Mouse (Mus musculus): ENCODE measurements around the gene Sord. TPM values are rescaled to one million over a fixed set of nuclear protein-coding genes. Genes with fewer than 3 reads are reported as not detected.

Gene Sord
- polyA plus RNA-seq, 1 experiment, result 18.5 TPM

DNA sequence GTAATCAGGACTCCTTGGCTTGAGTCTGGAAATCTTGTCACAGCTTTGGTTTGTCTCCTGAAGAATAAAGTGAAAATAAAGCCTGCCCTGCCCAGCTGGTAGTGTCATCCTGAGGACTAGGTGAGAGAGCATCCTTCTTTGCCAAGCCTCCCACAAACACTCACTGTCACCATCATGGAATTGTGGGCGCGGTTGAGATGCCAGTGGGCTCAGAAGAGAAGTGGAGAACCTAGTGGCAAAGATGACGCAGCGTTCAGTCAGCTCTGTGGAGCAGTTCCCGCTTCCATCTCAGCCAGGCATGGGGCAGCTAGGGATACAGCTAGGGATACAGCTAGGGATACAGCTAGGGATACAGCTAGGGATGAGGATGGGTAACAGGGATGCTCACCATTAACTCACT lies 21.4 kb downstream of the Sord start:
- H3K4me2 ChIP-seq (ENCODE audit: low read depth), result no peak overlapping the region
- H3K36me3 ChIP-seq (ENCODE audit: control insufficient read depth, insufficient read depth), result no peaks in the 10 kb centered on the region
- H3ac ChIP-seq (ENCODE audit: control insufficient read depth, insufficient read length), result no peak overlapping the region
- H3K27me3 ChIP-seq (ENCODE audit: control insufficient read depth, insufficient read depth, insufficient read length), result no peaks in the 10 kb centered on the region
- H3K4me3 ChIP-seq, result no peak overlapping the region
- TF ChIP-seq POLR2AphosphoS2 (IDR thresholded peaks at IDR 0.05; ENCODE audit: insufficient read length, low read depth) (no peak), MYOG (IDR thresholded peaks at IDR 0.05; ENCODE audit: control insufficient read depth in 1 of 3, insufficient read depth in 1 of 3, insufficient read length in 2 of 3, low read depth in 2 of 3) (no peak), MYOD1 (IDR thresholded peaks at IDR 0.05; ENCODE audit: control insufficient read depth in 1 of 3, insufficient read length in 2 of 3, low read depth in 2 of 3) (no peak), POLR2A (IDR thresholded peaks at IDR 0.05; ENCODE audit: insufficient read length, low read depth) (no peak), CEBPB (IDR thresholded peaks at IDR 0.05; ENCODE audit: insufficient read depth, poor library complexity, severe bottlenecking) (no peak), TCF3 (IDR thresholded peaks at IDR 0.05; ENCODE audit: insufficient read length, low read depth) (no peak), REST (IDR thresholded peaks at IDR 0.05; ENCODE audit: insufficient read depth, insufficient read length) (no peak), MAX (IDR thresholded peaks at IDR 0.05; ENCODE audit: low read depth) (no peak), E2F4 (IDR thresholded peaks at IDR 0.05; ENCODE audit: insufficient read depth) (no peak), TCF12 (IDR thresholded peaks at IDR 0.05; ENCODE audit: insufficient read depth, poor library complexity, severe bottlenecking) (no peak), SRF (IDR thresholded peaks at IDR 0.05; ENCODE audit: control insufficient read depth, insufficient read length, low read depth) (no peak), USF1 (IDR thresholded peaks at IDR 0.05; ENCODE audit: low read depth) (no peak)
- no peaks in the 10 kb centered on the region for H3K79me2 ChIP-seq (ENCODE audit: control insufficient read depth, insufficient read depth)

DNA sequence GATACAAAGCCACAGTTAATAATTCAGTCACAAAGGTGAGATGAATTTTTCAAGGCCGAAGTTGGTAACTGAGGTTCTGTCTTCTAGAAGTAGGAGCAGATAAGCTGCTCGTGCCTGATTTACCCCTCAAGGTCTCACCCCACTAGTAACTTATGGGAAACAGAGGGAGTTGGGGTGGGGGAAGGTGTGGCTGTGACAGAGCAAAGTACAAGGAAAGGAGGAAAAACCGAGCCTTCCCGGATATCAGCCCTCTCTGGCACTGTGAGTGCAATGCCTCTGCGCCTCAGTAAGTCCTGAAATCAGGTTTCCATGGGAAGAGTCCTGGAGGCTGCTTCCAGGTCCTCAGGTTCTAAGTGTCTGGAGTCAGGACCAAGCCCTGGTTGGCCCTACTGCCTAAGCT lies 26.2 kb downstream of the Sord start:
- Histone ChIP-seq H3K27me3 (ENCODE audit: control insufficient read depth, insufficient read depth, insufficient read length) (no peaks in the 10 kb centered on the region), H3K4me2 (ENCODE audit: low read depth) (no peak overlapping the region), H3K79me2 (ENCODE audit: control insufficient read depth, insufficient read depth) (no peaks in the 10 kb centered on the region), H3K36me3 (ENCODE audit: control insufficient read depth, insufficient read depth) (no peaks in the 10 kb centered on the region), H3K4me3 (no peak overlapping the region), H3ac (ENCODE audit: control insufficient read depth, insufficient read length) (no peak overlapping the region)
- TF ChIP-seq MYOG (IDR thresholded peaks at IDR 0.05; ENCODE audit: control insufficient read depth in 1 of 3, insufficient read depth in 1 of 3, insufficient read length in 2 of 3, low read depth in 2 of 3) (no peak), TCF12 (IDR thresholded peaks at IDR 0.05; ENCODE audit: insufficient read depth, poor library complexity, severe bottlenecking) (no peak), USF1 (IDR thresholded peaks at IDR 0.05; ENCODE audit: low read depth) (no peak), E2F4 (IDR thresholded peaks at IDR 0.05; ENCODE audit: insufficient read depth) (no peak), MAX (IDR thresholded peaks at IDR 0.05; ENCODE audit: low read depth) (no peak), POLR2A (IDR thresholded peaks at IDR 0.05; ENCODE audit: insufficient read length, low read depth) (no peak), MYOD1 (IDR thresholded peaks at IDR 0.05; ENCODE audit: control insufficient read depth in 1 of 3, insufficient read length in 2 of 3, low read depth in 2 of 3) (no peak), REST (IDR thresholded peaks at IDR 0.05; ENCODE audit: insufficient read depth, insufficient read length) (no peak), CEBPB (IDR thresholded peaks at IDR 0.05; ENCODE audit: insufficient read depth, poor library complexity, severe bottlenecking) (no peak), POLR2AphosphoS2 (IDR thresholded peaks at IDR 0.05; ENCODE audit: insufficient read length, low read depth) (no peak), TCF3 (IDR thresholded peaks at IDR 0.05; ENCODE audit: insufficient read length, low read depth) (no peak), SRF (IDR thresholded peaks at IDR 0.05; ENCODE audit: control insufficient read depth, insufficient read length, low read depth) (no peak)

DNA sequence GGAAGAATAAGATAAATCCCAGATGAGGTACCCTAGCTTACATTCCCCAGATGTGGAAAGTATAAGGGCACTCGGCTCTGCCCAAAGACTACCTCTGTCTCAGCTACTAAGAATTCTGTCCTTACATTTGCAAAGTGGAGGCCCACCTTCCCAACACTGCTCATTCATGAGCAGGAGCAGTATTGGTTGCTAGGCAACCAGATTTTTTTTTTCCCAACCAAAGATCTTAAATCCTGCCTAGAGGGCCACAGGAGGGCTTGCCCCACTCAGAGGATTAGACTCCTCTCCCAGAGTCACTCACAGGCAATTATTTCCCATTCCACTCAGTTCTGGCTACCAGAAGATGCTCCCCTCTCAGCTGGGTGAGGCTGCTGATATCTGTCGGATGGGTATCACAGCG lies 30.1 kb downstream of the Sord start:
- Histone ChIP-seq H3ac (ENCODE audit: control insufficient read depth, insufficient read length) (no peak overlapping the region), H3K4me2 (ENCODE audit: low read depth) (no peak overlapping the region), H3K79me2 (ENCODE audit: control insufficient read depth, insufficient read depth) (no peaks in the 10 kb centered on the region), H3K36me3 (ENCODE audit: control insufficient read depth, insufficient read depth) (no peaks in the 10 kb centered on the region), H3K27me3 (ENCODE audit: control insufficient read depth, insufficient read depth, insufficient read length) (no peaks in the 10 kb centered on the region), H3K4me3 (no peak overlapping the region)
- TF ChIP-seq USF1 (IDR thresholded peaks at IDR 0.05; ENCODE audit: low read depth) (no peak), TCF12 (IDR thresholded peaks at IDR 0.05; ENCODE audit: insufficient read depth, poor library complexity, severe bottlenecking) (no peak), TCF3 (IDR thresholded peaks at IDR 0.05; ENCODE audit: insufficient read length, low read depth) (no peak)

DNA sequence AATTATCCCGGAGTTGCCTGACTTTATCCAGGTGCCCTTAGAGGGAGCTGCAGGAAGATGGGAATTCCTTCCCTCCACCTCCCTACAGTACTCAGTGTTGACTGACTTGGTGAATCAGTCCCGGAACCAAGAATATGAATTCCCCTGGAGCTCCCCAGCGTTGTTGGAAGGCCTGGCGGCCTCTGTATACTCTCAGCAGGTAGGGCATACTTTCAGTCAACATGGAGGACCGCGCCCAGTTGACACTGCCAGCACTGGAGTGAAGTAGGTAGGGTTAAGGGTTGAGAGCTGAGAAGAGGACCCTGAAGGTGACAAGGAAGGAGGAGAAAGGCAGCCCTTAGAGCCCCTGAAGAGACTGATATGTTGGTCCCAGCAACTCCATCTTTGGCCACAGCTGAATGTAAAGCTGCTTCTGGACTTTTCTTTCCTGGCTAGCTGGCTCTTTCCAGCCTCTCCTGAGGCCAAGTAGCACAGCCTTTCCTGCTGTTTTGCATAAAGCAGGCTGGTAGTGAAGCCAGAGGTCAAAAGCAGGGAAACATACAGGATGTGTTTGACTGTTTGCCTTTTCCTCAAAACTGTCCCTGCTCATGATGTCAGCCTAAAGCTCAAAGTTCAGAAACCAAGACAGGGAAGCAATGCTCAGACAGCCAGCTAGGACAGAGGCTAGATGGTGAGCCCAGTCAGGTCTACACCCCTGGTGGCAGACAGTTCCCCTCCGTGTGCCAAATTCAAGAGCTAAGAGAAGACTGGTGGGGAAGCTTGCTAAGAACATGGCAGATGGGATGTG lies 32.1 kb downstream of the Sord start:
- Histone ChIP-seq H3K4me2 (ENCODE audit: low read depth) (no peak overlapping the region), H3K36me3 (ENCODE audit: control insufficient read depth, insufficient read depth) (no peaks in the 10 kb centered on the region), H3K27me3 (ENCODE audit: control insufficient read depth, insufficient read depth, insufficient read length) (no peaks in the 10 kb centered on the region), H3K79me2 (ENCODE audit: control insufficient read depth, insufficient read depth) (no peaks in the 10 kb centered on the region), H3ac (ENCODE audit: control insufficient read depth, insufficient read length) (no peak overlapping the region), H3K4me3 (no peak overlapping the region)
- TF ChIP-seq TCF3 (IDR thresholded peaks at IDR 0.05; ENCODE audit: insufficient read length, low read depth) (no peak), SRF (IDR thresholded peaks at IDR 0.05; ENCODE audit: control insufficient read depth, insufficient read length, low read depth) (no peak), E2F4 (IDR thresholded peaks at IDR 0.05; ENCODE audit: insufficient read depth) (no peak), MYOG (IDR thresholded peaks at IDR 0.05; ENCODE audit: control insufficient read depth in 1 of 3, insufficient read depth in 1 of 3, insufficient read length in 2 of 3, low read depth in 2 of 3) (no peak), POLR2AphosphoS2 (IDR thresholded peaks at IDR 0.05; ENCODE audit: insufficient read length, low read depth) (no peak), MYOD1 (IDR thresholded peaks at IDR 0.05; ENCODE audit: control insufficient read depth in 1 of 3, insufficient read length in 2 of 3, low read depth in 2 of 3) (no peak), TCF12 (IDR thresholded peaks at IDR 0.05; ENCODE audit: insufficient read depth, poor library complexity, severe bottlenecking) (no peak), REST (IDR thresholded peaks at IDR 0.05; ENCODE audit: insufficient read depth, insufficient read length) (no peak), MAX (IDR thresholded peaks at IDR 0.05; ENCODE audit: low read depth) (no peak), CEBPB (IDR thresholded peaks at IDR 0.05; ENCODE audit: insufficient read depth, poor library complexity, severe bottlenecking) (no peak), POLR2A (IDR thresholded peaks at IDR 0.05; ENCODE audit: insufficient read length, low read depth) (no peak), USF1 (IDR thresholded peaks at IDR 0.05; ENCODE audit: low read depth) (no peak)

Data from myocyte (in vitro differentiated cells).